Mouse (Mus musculus) kidney, embryonic 14.5 days (tissue): ENCODE results near the gene Frmd4a. TPM values are rescaled to one million over a fixed set of nuclear protein-coding genes. Genes with fewer than 3 reads are reported as not detected.
A peak's percentile ranks its signal among the peaks of the same experiment; 100 is the strongest.

Source experiments
- ATAC-seq: fragments of 200-750 bp; cut with Nextera tagmentation; 2 replicates; pipeline ENCODE4 v1.8.0; 2017; ENCODE audit warnings: moderate number of reproducible peaks, mild to moderate bottlenecking, moderate TSS enrichment, moderate library complexity; ENCODE audit not compliant: low FRiP score, low TSS enrichment
- H3K27ac ChIP-seq: fragments of 300-500 bp; sonication (generic); 2 replicates; pipeline ENCODE4 v1.5.1; 2014; ENCODE audit warnings: low read depth, mild to moderate bottlenecking, low read length, moderate library complexity, mixed read lengths
- H3K27me3 ChIP-seq: fragments of 300-500 bp; sonication (generic); 2 replicates; pipeline ENCODE4 v1.6.1; 2014; ENCODE audit warnings: mild to moderate bottlenecking, low read length; ENCODE audit not compliant: control insufficient read depth, insufficient read depth
- H3K36me3 ChIP-seq: fragments of 300-500 bp; sonication (generic); 2 replicates; pipeline ENCODE4 v1.6.1; 2014; ENCODE audit warnings: low read length, mixed read lengths; ENCODE audit not compliant: control insufficient read depth, insufficient read depth
- H3K4me1 ChIP-seq: fragments of 300-500 bp; sonication (generic); 2 replicates; pipeline ENCODE4 v1.6.1; 2014; ENCODE audit warnings: low read length, mixed read lengths; ENCODE audit not compliant: control insufficient read depth, insufficient read depth
- H3K4me2 ChIP-seq: fragments of 300-500 bp; sonication (generic); replicated peaks from 2 replicates; pipeline ENCODE4 v1.6.1; 2014; ENCODE audit warnings: low read depth, mild to moderate bottlenecking, low read length
- H3K4me3 ChIP-seq: fragments of 300-500 bp; sonication (generic); 2 replicates; pipeline ENCODE4 v1.5.1; 2014; ENCODE audit warnings: mild to moderate bottlenecking, low read length
- H3K9ac ChIP-seq: fragments of 300-500 bp; sonication (generic); 2 replicates; pipeline ENCODE4 v1.6.1; 2014; ENCODE audit warnings: low read depth, mild to moderate bottlenecking, low read length, moderate library complexity
- H3K9me3 ChIP-seq: fragments of 300-500 bp; sonication (generic); 2 replicates; pipeline ENCODE4 v1.6.1; 2016; ENCODE audit warnings: low read length; ENCODE audit not compliant: control insufficient read depth
- WGBS: fragments of 180-500 bp; shearing (Covaris S2); extraction: QIAGEN DNeasy Blood & Tissue Kit; methylation state at CpG from one replicate; pipeline ENCODE4 v1.1.7; 2014; 5-methylcytosine and 5-hydroxymethylcytosine counted together
- polyA plus RNA-seq: library from polyadenylated mRNA; unstranded; fragments of >200 nt; fragmentation: Nextera tagmentation; extraction: Ambion mirVana; gene quantifications from 2 replicates; pipeline ENCODE4 v1.2.1, GENCODE M21; 2014

Frmd4a gene
- polyA plus RNA-seq, 1 experiment from 2014 or later = 39.2 TPM

DNA sequence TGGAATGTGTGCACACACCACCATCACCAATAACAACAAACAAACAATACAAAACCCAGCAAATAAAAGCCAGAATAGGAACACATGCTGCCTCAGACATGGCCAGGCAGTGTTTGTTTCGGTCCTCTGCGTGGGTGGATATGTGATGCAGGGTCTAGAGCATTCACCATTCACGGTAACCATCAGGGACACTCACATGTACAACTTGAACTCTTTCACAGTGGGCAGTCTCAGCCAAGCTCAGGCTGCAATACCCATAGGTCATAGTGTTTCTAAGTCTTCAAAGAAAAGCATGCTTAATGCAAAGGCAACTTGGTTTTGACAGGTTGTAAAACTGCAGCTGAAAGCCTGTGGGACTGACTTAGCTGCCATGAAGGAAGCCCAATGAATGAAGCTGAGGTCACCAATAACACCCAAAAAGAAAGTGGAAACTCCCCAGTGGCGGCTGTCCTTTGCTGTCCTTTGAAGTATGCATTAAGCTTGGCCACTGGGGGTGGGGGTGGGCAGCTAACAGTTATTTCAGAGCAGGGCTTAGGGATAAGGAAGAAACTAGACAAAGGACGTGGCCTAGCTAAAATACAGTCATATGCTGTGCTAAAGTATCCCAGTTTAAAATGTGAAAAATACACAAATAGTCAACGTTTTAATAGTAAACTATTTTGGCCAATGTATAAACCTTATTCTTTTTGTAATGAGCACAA is 602.5 kb downstream of the Frmd4a start:
- H3K4me3 ChIP-seq = no peak overlapping the region
- H3K9ac ChIP-seq = no peak overlapping the region
- peak overlapping the region; percentile 72; the same call in 1 of the 2 replicates for H3K27ac ChIP-seq
- H3K4me2 ChIP-seq = no peak overlapping the region
- peaks cover 21% of the 10 kb centered on the region; the same call in 1 of the 2 replicates for H3K36me3 ChIP-seq
- no peak for ATAC-seq
- no peaks in the 10 kb centered on the region for H3K9me3 ChIP-seq
- no peaks in the 10 kb centered on the region for H3K27me3 ChIP-seq
- WGBS = 49% methylated on average over 6 of the region's 6 CpGs
- H3K4me1 ChIP-seq = peaks cover 14% of the 10 kb centered on the region; the same call in 1 of the 2 replicates

- Histone ChIP-seq H3K4me1 (peaks cover 14% of the 10 kb centered on the region; the same call in 1 of the 2 replicates), H3K4me2 (no peak overlapping the region), H3K4me3 (no peak overlapping the region), H3K27me3 (no peaks in the 10 kb centered on the region), H3K36me3 (peaks cover 21% of the 10 kb centered on the region; the same call in 1 of the 2 replicates), H3K9ac (no peak overlapping the region), H3K9me3 (no peaks in the 10 kb centered on the region), H3K27ac (peak overlapping the region; percentile 72)
- peak; percentile 73 for ATAC-seq
- WGBS = 29% methylated on average over 12 of the region's 12 CpGs
These were observed 603.3 kb downstream of the Frmd4a start for GRCm38 (mm10) chr2:4620640-4621401.

GRCm38 (mm10) chr2:4621471-4621985 is 604.0 kb downstream of the Frmd4a start:
- no peak overlapping the region for H3K9ac ChIP-seq
- no peaks in the 10 kb centered on the region for H3K9me3 ChIP-seq
- peak; percentile 30; the same call in 1 of the 2 replicates for ATAC-seq
- peak overlapping the region; percentile 72 for H3K27ac ChIP-seq
- 38% methylated on average over 3 of the region's 3 CpGs for WGBS
- no peak overlapping the region for H3K4me2 ChIP-seq
- H3K27me3 ChIP-seq = no peaks in the 10 kb centered on the region
- H3K36me3 ChIP-seq = peaks cover 21% of the 10 kb centered on the region; the same call in 1 of the 2 replicates
- peaks cover 14% of the 10 kb centered on the region; the same call in 1 of the 2 replicates for H3K4me1 ChIP-seq
- no peak overlapping the region for H3K4me3 ChIP-seq

DNA sequence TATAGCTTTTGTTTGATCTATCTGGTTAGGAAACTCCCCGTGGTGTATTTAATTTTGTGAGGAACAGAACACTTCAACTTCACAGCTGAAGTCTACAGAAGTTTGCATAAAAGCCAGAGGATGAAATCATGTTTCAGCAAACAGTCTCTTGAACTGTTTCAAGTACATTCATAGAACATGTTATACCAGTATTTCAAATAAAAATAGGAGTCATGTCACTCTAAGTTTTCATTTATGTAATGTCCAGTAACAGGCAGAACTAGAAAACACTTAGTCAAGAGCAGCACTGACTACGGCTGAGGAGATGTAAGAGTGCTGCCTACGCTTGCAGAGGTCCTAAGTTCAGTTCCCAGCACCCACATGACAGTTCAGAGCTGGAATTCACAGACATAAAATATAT is 609.4 kb downstream of the Frmd4a start:
- Histone ChIP-seq H3K36me3 (peaks cover 47% of the 10 kb centered on the region; the same call in 1 of the 2 replicates), H3K9me3 (no peaks in the 10 kb centered on the region), H3K27me3 (no peaks in the 10 kb centered on the region), H3K4me2 (no peak overlapping the region), H3K4me3 (no peak overlapping the region), H3K4me1 (no peaks in the 10 kb centered on the region), H3K9ac (no peak overlapping the region), H3K27ac (no peak overlapping the region)
- ATAC-seq = no peak
- 88% methylated on average over 3 of the region's 3 CpGs for WGBS

DNA sequence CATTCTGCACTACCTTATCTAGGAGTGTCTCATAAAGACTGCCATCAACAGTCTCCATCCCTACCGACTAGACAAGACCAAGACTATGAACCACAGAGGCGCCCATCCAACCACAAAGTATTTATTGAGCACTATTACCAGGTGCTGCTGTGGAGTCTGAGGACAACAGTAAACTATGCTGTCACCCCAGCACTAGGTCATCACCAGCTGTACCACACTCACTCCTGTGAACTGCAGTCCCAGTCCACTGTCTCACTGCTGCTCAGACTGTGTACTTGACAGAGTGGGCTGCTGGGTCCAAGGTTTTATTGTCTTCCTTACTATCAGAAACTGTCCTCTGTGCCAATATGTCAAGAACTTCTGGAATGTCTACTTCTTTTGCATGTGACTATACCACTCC is 611.4 kb downstream of the Frmd4a start:
- no peak overlapping the region for H3K9ac ChIP-seq
- no peaks in the 10 kb centered on the region for H3K9me3 ChIP-seq
- no peaks in the 10 kb centered on the region for H3K4me1 ChIP-seq
- ATAC-seq = no peak
- peaks cover 51% of the 10 kb centered on the region for H3K36me3 ChIP-seq
- no peaks in the 10 kb centered on the region for H3K27me3 ChIP-seq
- no peak overlapping the region for H3K4me2 ChIP-seq
- no peak overlapping the region for H3K27ac ChIP-seq
- WGBS = 95% methylated on average over 2 of the region's 2 CpGs
- H3K4me3 ChIP-seq = no peak overlapping the region

- 89% methylated on average over 11 of the region's 11 CpGs for WGBS
- Histone ChIP-seq H3K9me3 (no peaks in the 10 kb centered on the region), H3K36me3 (peaks cover 50% of the 10 kb centered on the region)
These were observed 612.0 kb downstream of the Frmd4a start for GRCm38 (mm10) chr2:4629470-4629869.

DNA sequence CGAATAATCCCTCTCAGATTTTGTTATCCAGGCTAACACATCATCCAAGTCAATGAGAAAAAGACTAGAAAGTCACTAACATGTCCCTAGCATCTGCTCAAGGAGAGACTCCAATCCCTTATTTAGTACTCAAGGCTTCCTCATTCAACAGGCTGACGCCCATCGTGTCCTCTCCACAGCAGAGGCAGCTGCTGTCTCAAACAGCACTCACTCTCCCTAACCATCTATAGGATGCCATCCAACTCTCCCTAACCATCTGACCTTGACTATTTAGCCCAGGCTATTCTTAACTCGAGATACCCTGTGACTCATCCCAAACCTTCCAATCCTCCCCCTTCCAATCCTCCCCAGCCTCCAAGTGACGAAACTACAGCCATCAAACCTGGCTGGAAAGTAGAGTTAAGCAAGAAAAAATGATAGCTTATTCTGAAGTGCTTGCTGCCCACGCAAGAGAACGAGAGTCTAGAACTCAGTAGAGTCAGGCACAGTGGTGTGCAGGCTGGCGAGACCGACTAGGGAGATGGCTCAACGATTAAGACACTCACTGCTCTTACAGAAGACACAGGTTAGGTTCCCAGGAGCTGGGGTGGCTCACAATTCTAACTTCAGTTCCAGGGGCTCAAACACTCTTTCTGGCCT is 612.8 kb downstream of the Frmd4a start:
- Histone ChIP-seq H3K27ac (no peak overlapping the region), H3K36me3 (peaks cover 55% of the 10 kb centered on the region), H3K27me3 (no peaks in the 10 kb centered on the region), H3K4me3 (no peak overlapping the region), H3K4me2 (no peak overlapping the region), H3K4me1 (no peaks in the 10 kb centered on the region), H3K9ac (no peak overlapping the region), H3K9me3 (no peaks in the 10 kb centered on the region)
- no peak for ATAC-seq
- 94% methylated on average over 10 of the region's 10 CpGs for WGBS

More at GRCm38 (mm10) chr2:4629470-4629869, 612.0 kb downstream of the Frmd4a start:
- ATAC-seq = no peak
- H3K4me3 ChIP-seq = no peak overlapping the region
- H3K27me3 ChIP-seq = no peaks in the 10 kb centered on the region
- no peak overlapping the region for H3K9ac ChIP-seq
- H3K4me2 ChIP-seq = no peak overlapping the region
- no peaks in the 10 kb centered on the region for H3K4me1 ChIP-seq
- no peak overlapping the region for H3K27ac ChIP-seq

DNA sequence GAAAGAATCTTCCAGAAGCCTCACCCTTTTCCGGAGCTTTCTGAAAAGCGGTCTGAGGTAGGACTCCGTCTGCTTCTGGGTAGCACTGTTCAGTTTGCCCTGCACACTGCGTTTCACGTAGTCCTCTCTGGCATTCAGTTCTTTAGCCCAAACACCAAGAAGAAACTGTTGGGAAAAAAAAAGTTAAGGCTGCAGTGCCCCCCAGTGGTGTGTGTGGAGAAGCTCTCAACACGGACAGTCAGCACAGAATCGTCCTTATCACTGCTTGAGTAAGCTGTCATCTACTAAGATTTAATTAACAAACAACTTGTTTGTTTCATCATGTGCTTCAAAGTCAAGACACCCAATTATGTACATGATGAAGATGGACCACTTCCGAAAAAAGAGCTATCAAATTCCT is 618.3 kb downstream of the Frmd4a start:
- 88% methylated on average over 8 of the region's 8 CpGs for WGBS
- no peaks in the 10 kb centered on the region for H3K27me3 ChIP-seq
- no peak overlapping the region for H3K4me2 ChIP-seq
- H3K4me1 ChIP-seq = no peaks in the 10 kb centered on the region
- H3K4me3 ChIP-seq = no peak overlapping the region
- ATAC-seq = no peak
- H3K27ac ChIP-seq = no peak overlapping the region
- no peak overlapping the region for H3K9ac ChIP-seq
- H3K36me3 ChIP-seq = peaks cover 69% of the 10 kb centered on the region
- H3K9me3 ChIP-seq = no peaks in the 10 kb centered on the region
